Mouse (Mus musculus) T-helper 2 cell (primary cell): ENCODE measurements at regions not wholly inside any gene's neighbourhood (a gene's known extent, or its start where the extent isn't known, plus 50 kb on each side); places are given as distances from the start of the nearest gene placed in this dataset.
"Not testable (repeated sequence)": the region's sequence is repeated elsewhere in the genome, so short reads cannot be mapped to it uniquely, and the experiment has no call there.

Experiments used
- in situ Hi-C: fragments of 300-600 bp; cut with MboI, MseI; formaldehyde crosslinking; loops from one replicate; pipeline ENCODE4 v1.15.1; 2025; ENCODE audit warnings: high pct_unique_total_duplicates

DNA sequence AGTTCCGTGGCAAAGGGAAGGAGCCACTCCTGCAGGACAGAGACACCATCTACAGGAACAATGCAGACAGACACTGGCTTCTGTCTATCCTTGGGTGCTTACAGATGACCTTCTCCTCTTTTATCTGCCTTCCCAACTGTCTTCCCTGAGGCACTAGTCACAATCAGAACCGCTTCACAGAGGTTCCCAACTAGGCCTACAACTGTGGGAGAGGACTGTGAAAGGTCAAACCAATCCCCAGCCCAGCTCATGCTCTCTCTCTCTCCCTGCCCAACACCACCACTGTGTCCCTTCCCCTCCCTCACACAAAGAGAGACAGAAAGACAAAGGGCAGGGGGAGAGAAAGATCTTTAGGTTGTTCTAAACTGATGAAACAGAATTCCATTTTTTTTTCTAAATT lies 61.3 kb downstream of the Tmem17 start:
- in situ Hi-C loops: no loop called here

DNA sequence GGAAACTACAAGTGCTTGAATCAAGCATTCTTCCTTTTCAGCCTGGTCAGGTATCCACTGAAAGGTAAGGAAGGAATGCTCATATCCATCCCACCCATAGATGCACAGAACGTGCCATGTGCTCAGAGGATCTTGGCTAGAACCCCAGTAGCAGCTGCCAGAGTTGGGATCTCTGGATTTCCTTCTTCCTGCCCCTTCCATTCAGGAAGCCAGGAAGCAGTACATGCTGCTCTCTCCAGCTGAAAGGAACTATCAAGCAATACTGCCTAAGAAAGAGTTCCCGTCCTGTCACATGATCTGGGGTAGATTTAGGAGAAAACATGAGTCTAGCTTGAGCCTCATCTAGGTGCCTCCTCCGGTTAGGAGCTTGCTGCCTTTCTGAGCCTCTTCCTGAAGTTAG lies 61.9 kb downstream of the Tmem17 start:
- in situ Hi-C loops: no loop called here

GRCm38 (mm10) chr11:22574506-22574905 lies 62.6 kb downstream of the Tmem17 start:
- in situ Hi-C loops: no loop called here

- in situ Hi-C loops: no loop called here
Measured at GRCm38 (mm10) chr11:22584100-22584487, 72.2 kb downstream of the Tmem17 start.

GRCm38 (mm10) chr11:22584488-22585158 lies 72.7 kb downstream of the Tmem17 start:
- in situ Hi-C loops: no loop called here

DNA sequence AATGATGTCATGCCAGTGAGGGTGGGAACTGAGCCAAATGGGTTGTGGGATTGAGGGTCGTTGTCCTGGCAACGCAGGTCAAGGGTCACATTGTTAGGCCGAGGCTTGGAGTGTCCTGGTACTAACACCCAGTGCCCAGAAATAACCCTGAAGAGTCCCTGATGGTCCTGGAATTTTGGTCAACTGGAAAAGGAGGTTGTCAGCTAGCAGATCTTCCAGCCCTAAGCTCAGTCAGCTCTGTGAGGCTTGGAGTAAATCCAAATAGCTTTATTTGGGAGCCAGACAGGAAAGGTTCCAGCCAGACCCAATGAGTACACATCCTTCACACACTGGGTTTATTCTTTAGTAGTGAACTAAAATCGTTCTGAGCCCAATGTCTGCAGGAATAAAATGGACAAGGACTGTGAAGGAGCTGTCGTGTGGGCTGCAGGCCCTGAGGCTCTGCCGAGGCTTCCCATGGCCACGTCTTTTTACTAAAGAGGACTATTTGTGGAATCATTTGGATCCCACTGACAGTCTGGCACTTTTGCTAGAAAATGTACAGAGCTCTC lies 75.9 kb downstream of the Tmem17 start:
- in situ Hi-C loops: no loop called here

DNA sequence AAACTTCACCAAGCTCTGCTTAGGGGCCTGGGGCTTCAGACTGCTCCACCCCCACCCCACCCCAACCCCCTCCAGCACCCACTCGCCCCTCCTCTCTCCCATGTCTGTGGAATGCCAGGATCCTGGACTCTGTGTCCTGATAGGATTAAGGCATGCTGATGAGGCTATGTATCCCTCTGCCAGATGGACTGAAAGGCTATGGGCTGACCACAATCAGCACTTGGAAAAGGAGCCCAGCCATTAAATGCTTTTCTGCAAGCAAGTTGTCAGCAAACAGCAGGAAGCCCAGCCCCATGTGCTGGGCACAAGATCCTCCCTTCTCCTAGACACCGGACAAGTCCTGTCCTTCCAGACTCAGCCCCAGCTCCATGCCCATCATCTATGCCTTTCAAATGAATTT lies 76.7 kb downstream of the Tmem17 start:
- in situ Hi-C loops: no loop called here

DNA sequence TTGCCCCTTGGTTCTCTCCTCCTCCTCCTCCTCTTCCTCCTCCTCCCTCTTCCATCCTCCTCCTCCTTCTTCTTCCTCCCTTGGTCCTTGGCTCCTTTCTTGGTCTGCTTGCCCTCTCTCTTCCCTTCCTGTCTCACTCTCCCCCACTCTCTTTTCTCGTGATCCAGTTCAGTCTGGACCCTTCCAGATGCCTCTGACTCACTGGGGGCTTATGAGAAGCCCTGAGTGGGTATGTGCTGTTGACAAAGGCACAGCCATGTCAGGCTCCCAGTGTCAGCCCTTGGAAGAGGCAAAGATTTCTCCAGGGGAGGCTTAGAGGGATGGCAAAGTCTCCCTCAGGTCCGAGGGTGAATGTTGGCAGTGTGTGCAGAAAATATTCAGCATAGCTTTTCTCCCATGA lies 78.0 kb downstream of the Tmem17 start:
- in situ Hi-C loops: no loop called here

DNA sequence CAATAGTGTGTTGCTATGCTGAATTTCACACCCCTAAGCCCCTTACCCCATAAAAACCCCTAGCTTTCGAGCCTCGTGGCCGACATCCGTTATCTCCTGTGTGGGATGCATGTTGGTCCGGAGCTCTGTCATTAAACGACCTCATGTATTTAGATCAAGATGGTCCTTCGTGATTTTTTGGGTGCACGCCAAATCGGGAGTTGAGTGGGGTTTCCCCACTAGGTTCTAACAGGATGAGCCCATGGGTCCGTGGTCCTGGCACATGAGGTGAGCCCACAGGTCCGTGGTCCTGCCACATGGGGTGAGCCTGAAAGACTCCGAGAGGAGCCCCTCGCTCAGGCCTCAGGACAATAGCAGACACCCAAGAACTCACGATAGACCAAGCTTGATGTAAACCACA lies 79.2 kb downstream of the Tmem17 start:
- in situ Hi-C loops: not testable (repeated sequence)

DNA sequence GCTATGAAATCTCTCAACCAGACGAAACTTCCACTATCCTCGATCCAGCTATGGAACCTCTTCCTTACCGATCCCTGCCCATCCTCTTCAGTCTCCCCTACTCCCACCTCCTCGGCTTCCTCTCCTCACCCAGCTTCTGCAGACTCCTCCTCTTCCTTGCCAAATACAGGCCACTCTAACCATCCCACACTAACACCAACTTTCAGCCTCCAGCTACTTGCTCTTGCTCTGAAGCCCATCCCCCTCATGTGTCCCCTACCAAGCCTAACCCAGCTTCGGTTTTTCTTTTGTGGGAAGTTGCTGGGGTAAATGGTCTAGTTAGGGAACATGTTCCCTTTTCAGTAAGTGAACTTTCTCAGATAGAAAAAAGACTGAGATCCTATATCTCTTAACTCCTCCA lies 80.8 kb downstream of the Tmem17 start:
- in situ Hi-C loops: no loop called here

GRCm38 (mm10) chr11:22596076-22596804 lies 84.4 kb downstream of the Tmem17 start:
- in situ Hi-C loops: no loop called here

DNA sequence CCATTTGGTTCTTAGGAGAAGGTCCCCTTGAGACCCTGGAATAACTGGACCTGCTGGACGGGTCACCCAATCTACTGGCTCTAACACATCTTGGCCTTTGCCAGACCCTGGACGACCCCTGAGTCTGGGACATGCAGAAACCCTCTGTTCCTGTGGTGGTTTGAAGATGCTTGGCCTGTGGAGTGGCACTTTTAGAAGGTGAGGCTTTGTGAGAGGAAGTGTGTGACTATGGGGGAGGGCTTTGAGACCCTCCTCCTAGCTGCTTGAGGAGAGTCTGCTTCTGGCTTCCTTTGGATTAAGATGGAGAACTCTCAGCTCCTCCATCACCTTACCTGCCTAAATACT lies 84.9 kb downstream of the Tmem17 start:
- in situ Hi-C loops: no loop called here

DNA sequence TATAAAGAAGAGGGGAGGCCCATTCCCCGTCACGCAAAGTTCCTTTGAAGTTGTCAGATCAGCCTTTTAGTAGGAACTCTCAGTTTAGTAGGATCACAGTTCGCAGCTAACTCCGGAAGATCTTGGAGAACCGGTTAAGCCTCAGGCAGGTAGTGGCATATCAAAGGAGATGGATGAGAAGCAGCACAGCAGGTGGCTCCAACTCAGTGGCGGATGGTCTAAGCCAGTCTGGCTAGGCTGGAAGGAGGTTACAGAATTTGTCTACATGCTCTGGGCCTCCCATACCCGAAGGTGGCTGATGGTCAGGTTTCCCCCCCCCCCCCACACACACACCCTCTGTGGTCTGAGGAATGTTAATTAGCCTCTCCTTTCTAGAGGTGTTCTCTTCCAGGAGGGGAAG lies 88.5 kb downstream of the Tmem17 start:
- in situ Hi-C loops: loop anchor here (25.0 kb wide), 1 partner anchor 588 kb away; the partner anchor contains the start of gene Otx1

DNA sequence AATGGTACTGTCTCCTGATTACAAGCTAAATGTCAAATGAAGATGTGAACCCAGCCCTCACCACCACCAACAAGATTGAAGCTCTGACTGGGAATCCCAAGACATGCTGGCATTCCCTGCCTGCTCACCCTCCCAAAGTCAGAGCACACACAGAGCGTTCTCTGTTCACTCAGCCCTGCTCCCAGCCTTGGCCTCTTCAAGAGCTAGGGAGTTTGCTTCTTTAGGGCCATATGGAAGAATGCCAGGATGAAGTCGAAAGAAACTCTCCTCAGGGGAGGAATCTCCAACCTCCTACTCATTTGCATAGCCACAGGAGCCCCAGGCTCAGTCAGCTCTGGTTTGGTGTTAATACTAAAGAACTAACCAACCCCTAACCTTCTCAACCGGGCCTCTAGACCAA lies 90.1 kb downstream of the Tmem17 start:
- in situ Hi-C loops: loop anchor here (25.0 kb wide), 1 partner anchor 590 kb away; the partner anchor contains the start of gene Otx1

GRCm38 (mm10) chr11:22602610-22603009 lies 90.7 kb downstream of the Tmem17 start:
- in situ Hi-C loops: loop anchor here (25.0 kb wide), 1 partner anchor 590 kb away; the partner anchor contains the start of gene Otx1

DNA sequence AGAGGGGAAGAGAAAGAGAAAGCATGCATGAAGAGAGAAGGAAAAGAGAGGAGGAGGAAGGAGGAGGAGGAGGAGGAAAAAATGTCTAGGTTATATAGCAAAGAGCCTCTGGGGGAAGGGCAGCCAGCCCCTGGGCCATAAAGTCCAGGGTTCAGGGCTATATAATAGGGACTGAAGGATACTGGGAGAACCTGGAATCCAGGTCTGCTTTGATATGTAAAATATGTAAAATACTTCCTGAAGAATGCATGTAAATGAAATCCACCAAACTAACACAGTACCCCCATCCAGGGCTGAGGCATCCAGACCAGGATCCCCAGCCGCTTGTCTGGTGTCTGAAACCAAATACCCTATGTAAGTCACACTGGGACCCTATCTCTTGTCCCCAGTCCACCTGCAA lies 91.5 kb downstream of the Tmem17 start:
- in situ Hi-C loops: loop anchor here (25.0 kb wide), 1 partner anchor 591 kb away; the partner anchor contains the start of gene Otx1

DNA sequence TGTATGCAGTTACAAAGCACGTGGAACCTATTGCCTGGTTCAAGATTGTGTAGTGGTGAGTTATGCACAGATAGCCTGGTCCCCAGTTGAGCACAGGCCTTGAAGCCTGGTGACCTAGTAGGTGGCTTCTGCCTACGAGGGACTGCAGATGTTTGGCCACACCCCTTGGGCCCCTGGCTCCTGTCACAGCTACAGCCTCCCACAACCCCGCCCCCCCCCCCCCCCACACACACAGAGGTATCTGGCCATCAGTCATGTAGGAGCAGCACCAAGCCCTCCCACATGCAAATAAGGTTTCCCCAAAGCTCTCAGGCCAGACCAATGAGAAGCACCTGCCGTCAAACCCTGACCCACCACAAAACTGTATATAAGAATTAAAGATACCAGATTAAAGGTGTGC lies 94.5 kb downstream of the Tmem17 start:
- in situ Hi-C loops: loop anchor here (25.0 kb wide), 1 partner anchor 594 kb away; the partner anchor contains the start of gene Otx1

GRCm38 (mm10) chr11:22607645-22608044 lies 95.8 kb downstream of the Tmem17 start:
- in situ Hi-C loops: loop anchor here (25.0 kb wide), 1 partner anchor 595 kb away; the partner anchor contains the start of gene Otx1

GRCm38 (mm10) chr11:22608945-22609344 lies 97.1 kb downstream of the Tmem17 start:
- in situ Hi-C loops: loop anchor here (25.0 kb wide), 1 partner anchor 597 kb away; the partner anchor contains the start of gene Otx1

- in situ Hi-C loops: loop anchor here (5.0 to 25.0 kb wide), 3 partner anchors 388 to 956 kb away; partner anchors contain the start of gene Otx1
Measured at GRCm38 (mm10) chr11:22610433-22611101, 98.7 kb downstream of the Tmem17 start.

DNA sequence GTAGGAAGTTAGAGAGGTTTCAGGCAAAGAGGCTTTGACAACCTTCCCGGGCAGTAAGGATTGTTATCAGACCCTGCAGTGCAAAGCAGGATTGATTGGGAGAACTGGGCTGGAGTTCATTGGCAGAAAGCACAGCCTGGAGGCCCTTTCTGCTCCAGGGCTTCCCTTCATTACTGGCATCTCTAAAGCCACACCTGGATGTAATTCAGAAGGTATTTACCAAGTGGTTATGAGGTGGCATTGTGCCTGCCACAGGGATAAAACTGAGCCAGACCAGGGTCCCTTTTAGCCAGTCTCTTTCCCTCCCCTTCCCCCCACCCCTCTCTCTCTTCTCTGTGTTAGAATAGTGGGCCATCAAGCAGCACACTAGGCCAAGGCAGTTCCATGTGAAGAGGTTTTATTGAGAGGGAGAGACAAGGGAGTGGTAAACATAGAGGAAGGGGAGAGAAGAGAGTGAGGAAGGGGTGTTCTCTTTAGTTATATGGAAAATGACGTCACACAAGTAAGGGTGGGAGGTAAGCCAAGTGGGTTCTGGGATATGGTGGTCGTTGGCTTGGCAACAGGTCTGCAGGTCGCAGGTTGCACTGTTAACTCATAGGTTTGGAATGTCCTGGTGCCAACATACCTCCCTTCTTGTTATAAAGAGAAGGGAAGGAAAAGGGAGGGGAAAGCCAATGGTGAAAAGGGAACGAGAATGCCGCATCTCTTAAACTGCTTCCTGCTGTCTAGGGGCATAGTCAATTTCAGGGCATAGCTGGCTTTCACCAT lies 99.4 kb downstream of the Tmem17 start:
- in situ Hi-C loops: loop anchor here (5.0 to 25.0 kb wide), 3 partner anchors 389 to 956 kb away; partner anchors contain the start of gene Otx1
